8 mouse cellular contexts compared by ENCODE assay signal in the genomic region with DNA sequence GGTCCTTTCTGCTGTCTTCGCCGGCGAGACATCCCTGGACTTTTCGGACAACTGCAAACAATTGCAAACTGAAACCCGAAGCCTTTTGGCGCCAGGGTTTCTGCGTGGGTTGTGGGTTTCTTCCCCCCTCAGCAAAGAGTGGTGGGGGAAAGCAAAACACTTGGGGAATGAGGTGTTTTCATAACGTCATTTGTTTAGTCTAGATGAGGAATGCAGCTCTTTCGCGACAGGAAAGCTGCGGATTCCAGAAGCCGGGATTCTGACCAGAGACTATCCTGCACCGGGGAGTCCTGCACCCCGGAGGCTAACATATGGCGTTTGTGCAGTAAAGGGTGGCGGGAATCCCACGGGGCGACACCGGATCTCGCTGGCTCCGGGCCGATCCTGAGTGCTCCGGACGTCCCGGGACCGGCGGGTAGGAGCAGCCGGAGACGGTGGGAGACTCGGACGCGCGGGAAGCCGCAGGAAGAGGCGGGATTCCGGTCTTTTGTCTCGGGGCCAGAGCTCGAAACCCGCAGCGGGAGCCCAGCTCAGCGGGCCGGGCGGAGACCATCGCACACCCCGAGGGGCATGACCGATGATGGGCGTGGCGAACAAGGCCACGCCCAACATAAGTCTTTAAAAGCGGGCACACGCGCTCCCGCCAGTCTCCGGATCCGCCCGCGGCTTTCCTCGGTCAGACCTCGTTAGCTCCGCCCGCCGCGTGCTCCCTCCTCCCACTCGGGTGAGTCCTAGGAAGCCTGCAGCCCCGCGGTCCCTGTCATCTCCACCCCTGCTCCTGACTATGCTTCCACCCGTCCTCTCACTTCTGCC. TPM values are rescaled to one million over a fixed set of nuclear protein-coding genes. Genes with fewer than 3 reads are reported as not detected.
DNase-seq lines count a peak whose midpoint lies in the region; ATAC-seq and TF ChIP-seq lines count a peak whose summit lies in the region.

Csrp2 (plus strand) TSS at position 259 of the 813 bp plus-strand sequence.

- H3K27ac ChIP-seq in embryonic facial prominence, embryonic 12.5 days, result peak within 1 kb of the TSS; percentile 98
- peak within 1 kb of the TSS; percentile 96 for H3K27ac ChIP-seq in limb, embryonic 15.5 days
- H3K27ac ChIP-seq in midbrain, postnatal 0 days (ENCODE audit: low read depth, low read length), result peak within 1 kb of the TSS; percentile 79

- TF ChIP-seq CTCF in midbrain, postnatal 0 days (IDR thresholded peaks at IDR 0.05), result no peak

- H3K27me3 ChIP-seq in embryonic facial prominence, embryonic 12.5 days, result no peaks in the 10 kb centered on the region
- H3K27me3 ChIP-seq in limb, embryonic 15.5 days, result no peaks in the 10 kb centered on the region
- H3K27me3 ChIP-seq in midbrain, postnatal 0 days (ENCODE audit: insufficient read depth, low read length), result no peaks in the 10 kb centered on the region

- ATAC-seq in embryonic facial prominence, embryonic 12.5 days (ENCODE audit: insufficient number of reproducible peaks, insufficient read depth, low FRiP score, low TSS enrichment), result peak; percentile 80
- peak; percentile 90 for ATAC-seq in limb, embryonic 15.5 days (ENCODE audit: insufficient number of reproducible peaks, low FRiP score, low TSS enrichment, low read depth)
- ATAC-seq in midbrain, postnatal 0 days (ENCODE audit: low FRiP score), result peak; percentile 86

- H3K9ac ChIP-seq in embryonic facial prominence, embryonic 12.5 days, result peak within 1 kb of the TSS; percentile 78
- H3K9ac ChIP-seq in limb, embryonic 15.5 days, result peak within 1 kb of the TSS; percentile 73
- H3K9ac ChIP-seq in midbrain, postnatal 0 days (replicated peaks; ENCODE audit: low read length, poor library complexity, severe bottlenecking), result peak within 1 kb of the TSS; percentile 71

- peak within 1 kb of the TSS; percentile 76 for H3K4me2 ChIP-seq in embryonic facial prominence, embryonic 12.5 days (replicated peaks)
- H3K4me2 ChIP-seq in limb, embryonic 15.5 days, result peak within 1 kb of the TSS; percentile 79
- peak within 1 kb of the TSS; percentile 92 for H3K4me2 ChIP-seq in midbrain, postnatal 0 days (ENCODE audit: low read depth, low read length, poor library complexity, severe bottlenecking)

- peaks cover 4% of the 10 kb centered on the region; the same call in 1 of the 2 replicates for H3K36me3 ChIP-seq in embryonic facial prominence, embryonic 12.5 days
- no peaks in the 10 kb centered on the region for H3K36me3 ChIP-seq in limb, embryonic 15.5 days
- H3K36me3 ChIP-seq in midbrain, postnatal 0 days (ENCODE audit: insufficient read depth, low read length), result no peaks in the 10 kb centered on the region

- WGBS in embryonic facial prominence, embryonic 12.5 days, result under 1% methylated on average over 67 of the region's 67 CpGs
- WGBS in limb, embryonic 15.5 days, result under 1% methylated on average over 62 of the region's 67 CpGs
- under 1% methylated on average over 67 of the region's 67 CpGs for WGBS in midbrain, postnatal 0 days

- no peaks in the 10 kb centered on the region for H3K9me3 ChIP-seq in embryonic facial prominence, embryonic 12.5 days
- H3K9me3 ChIP-seq in limb, embryonic 15.5 days, result no peaks in the 10 kb centered on the region
- H3K9me3 ChIP-seq in midbrain, postnatal 0 days (ENCODE audit: low read length), result no peaks in the 10 kb centered on the region

- peaks cover 25% of the 10 kb centered on the region; the same call in 1 of the 2 replicates for H3K4me1 ChIP-seq in embryonic facial prominence, embryonic 12.5 days
- H3K4me1 ChIP-seq in limb, embryonic 15.5 days, result peaks cover 22% of the 10 kb centered on the region
- no peaks in the 10 kb centered on the region for H3K4me1 ChIP-seq in midbrain, postnatal 0 days (ENCODE audit: insufficient read depth, low read length)

- peak; percentile 86 for DNase-seq in 3T3-L1 (ENCODE audit: low read depth, low spot score)
- peak; percentile 94 for DNase-seq in adrenal gland, postnatal 25 days
- DNase-seq in heart, adult 18-20 months, result peak; percentile 95
- peak; percentile 94 for DNase-seq in kidney, adult 18-20 months
- DNase-seq in midbrain, postnatal 0 days (ENCODE audit: low spot score), result peak; percentile 89
- peak; percentile 81 to 88 for DNase-seq in spleen, postnatal 36 days (ENCODE audit: low spot score in 2 of 2)

- peak within 1 kb of the TSS; percentile 88 for H3K4me3 ChIP-seq in embryonic facial prominence, embryonic 12.5 days
- H3K4me3 ChIP-seq in limb, embryonic 15.5 days, result peak within 1 kb of the TSS; percentile 61
- H3K4me3 ChIP-seq in midbrain, postnatal 0 days (ENCODE audit: low read depth, low read length), result peak within 1 kb of the TSS; percentile 65

RNA-seq across cellular contexts. Expression of gene Csrp2, which starts in this region (rescaled TPM):
- total RNA-seq in adrenal gland, postnatal 25 days (2021), result 219 and 236 TPM in 2 replicates
- 239 and 253 TPM in 2 replicates for polyA plus RNA-seq in embryonic facial prominence, embryonic 12.5 days (2016; fragmentation: Nextera tagmentation; extraction: Ambion mirVana)
- 10 to 100 TPM; 28.4 to 32.3 TPM for total RNA-seq in heart, adult 18-20 months (2021)
- 130 TPM in 2 replicates for polyA plus RNA-seq in limb, embryonic 15.5 days (2015; fragmentation: Nextera tagmentation; extraction: Ambion mirVana)
- total RNA-seq in midbrain, postnatal 0 days (2014; rRNA removed), result 43.1 and 62.1 TPM in 2 replicates
- 77.0 and 80.1 TPM in 2 replicates for polyA plus RNA-seq in midbrain, postnatal 0 days (2015; fragmentation: Nextera tagmentation; extraction: Ambion mirVana)

Comparison
In these comparisons a context has a peak if more than half of its experiments do, and no peak if none do; other contexts are left out.
1. Peak in every context shown above with its lines: DNase-seq, ATAC-seq, H3K4me3 ChIP-seq and H3K27ac ChIP-seq.